Mouse (Mus musculus): Measurements from ENCODE around the gene Farp1. TPM values are rescaled to one million over a fixed set of nuclear protein-coding genes. Genes with fewer than 3 reads are reported as not detected.

The Farp1 gene
- polyA plus RNA-seq, 1 experiment, result 11.6 TPM

DNA sequence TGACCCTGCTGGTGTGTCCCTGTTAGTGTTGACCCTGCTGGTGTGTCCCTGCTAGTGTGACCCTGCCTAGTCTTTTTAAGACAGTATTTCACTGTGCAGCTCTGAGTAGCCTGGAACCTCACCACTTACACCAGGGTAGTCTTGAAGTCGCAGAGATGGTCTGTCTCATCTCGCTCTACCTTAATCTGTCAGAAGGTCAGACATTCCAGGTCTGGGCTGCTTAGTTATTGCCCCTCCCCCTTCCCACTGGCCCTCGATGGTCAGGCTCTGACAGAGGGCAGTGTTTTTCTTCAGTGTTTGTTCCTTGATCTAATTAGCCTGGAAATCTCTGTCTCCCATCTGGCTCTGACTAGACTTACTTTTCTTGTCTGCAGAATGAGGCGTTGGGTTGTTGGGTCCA is 71.9 kb downstream of the Farp1 start:
- H3K4me1 ChIP-seq (ENCODE audit: control insufficient read depth, insufficient read depth, insufficient read length, low read length), result peaks cover 2% of the 10 kb centered on the region; the same call in 1 of the 2 replicates
- no peak overlapping the region for H3K4me3 ChIP-seq (ENCODE audit: insufficient read depth, low read depth, low read length)
- no peak overlapping the region for H3K27ac ChIP-seq (replicated peaks; ENCODE audit: low read depth, low read length)

DNA sequence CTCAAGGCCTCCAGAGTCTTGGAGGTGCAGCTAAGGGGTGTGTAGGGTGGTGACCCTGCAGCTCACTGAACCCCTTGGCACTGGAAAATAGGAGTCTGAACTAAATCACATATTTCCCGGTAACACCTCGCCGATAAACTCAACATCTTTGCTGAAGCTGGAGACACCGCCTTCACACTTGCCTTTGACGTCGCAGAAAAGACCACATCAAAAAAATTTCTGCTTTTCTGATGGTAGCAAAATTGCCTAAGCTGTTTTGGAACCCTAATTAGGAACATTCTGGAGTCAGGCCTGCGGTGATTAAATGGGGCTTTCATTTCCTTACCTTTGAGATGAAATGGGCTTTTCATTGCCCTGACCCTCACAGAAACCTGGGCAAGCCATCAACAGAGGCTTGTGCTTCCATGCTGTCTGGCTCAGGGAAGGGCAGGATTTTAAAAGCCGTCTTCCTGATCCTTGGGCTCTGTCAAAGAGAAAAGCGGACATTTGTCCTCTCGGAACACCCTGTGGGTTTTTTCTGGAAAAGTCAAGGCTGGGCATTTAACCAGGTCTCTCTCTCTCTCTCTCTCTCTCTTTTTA is 72.8 kb downstream of the Farp1 start:
- Histone ChIP-seq H3K27ac (replicated peaks; ENCODE audit: low read depth, low read length) (no peak overlapping the region), H3K4me1 (ENCODE audit: control insufficient read depth, insufficient read depth, insufficient read length, low read length) (peaks cover 2% of the 10 kb centered on the region; the same call in 1 of the 2 replicates), H3K4me3 (ENCODE audit: insufficient read depth, low read depth, low read length) (no peak overlapping the region)

DNA sequence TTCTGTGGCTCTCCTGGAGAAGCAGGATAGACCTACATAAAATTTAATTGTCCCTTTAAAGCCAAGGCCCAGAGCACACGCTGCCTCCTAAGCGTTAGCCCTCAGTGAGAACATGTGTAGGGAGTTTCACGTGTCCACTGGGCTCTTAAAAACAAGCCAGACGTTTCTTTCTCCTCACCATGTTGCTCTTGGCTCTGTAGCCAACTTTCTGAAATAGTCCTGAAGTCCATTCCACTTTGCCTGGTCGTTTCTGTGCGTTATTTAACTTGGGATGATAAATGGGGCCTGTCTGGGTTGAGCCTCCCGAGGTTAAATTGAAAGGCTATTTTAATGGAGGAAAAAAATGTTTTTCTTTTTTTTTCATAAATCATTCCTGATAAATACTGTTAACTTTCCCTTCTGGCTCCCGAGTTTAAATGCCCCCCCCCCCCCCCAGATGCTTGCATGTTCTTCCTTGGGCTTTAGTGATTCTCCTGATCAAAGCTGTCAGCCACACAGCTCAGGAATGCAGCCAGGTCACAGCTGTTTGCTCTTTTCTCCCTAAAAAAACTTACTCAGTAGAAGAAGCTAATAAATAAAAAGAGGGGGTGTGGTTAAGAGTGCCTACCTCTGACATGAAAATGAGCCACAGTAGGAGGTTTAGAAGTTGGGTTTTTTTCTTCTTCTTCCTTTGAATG is 73.6 kb downstream of the Farp1 start:
- H3K27ac ChIP-seq (replicated peaks; ENCODE audit: low read depth, low read length), result no peak overlapping the region
- H3K4me3 ChIP-seq (ENCODE audit: insufficient read depth, low read depth, low read length), result no peak overlapping the region
- peaks cover 2% of the 10 kb centered on the region; the same call in 1 of the 2 replicates for H3K4me1 ChIP-seq (ENCODE audit: control insufficient read depth, insufficient read depth, insufficient read length, low read length)

GRCm38 (mm10) chr14:121109116-121109504 is 74.1 kb downstream of the Farp1 start:
- Histone ChIP-seq H3K4me1 (ENCODE audit: control insufficient read depth, insufficient read depth, insufficient read length, low read length) (peaks cover 2% of the 10 kb centered on the region; the same call in 1 of the 2 replicates), H3K27ac (replicated peaks; ENCODE audit: low read depth, low read length) (no peak overlapping the region), H3K4me3 (ENCODE audit: insufficient read depth, low read depth, low read length) (no peak overlapping the region)

- no peak overlapping the region for H3K4me3 ChIP-seq (ENCODE audit: insufficient read depth, low read depth, low read length)
- peaks cover 2% of the 10 kb centered on the region; the same call in 1 of the 2 replicates for H3K4me1 ChIP-seq (ENCODE audit: control insufficient read depth, insufficient read depth, insufficient read length, low read length)
- no peak overlapping the region for H3K27ac ChIP-seq (replicated peaks; ENCODE audit: low read depth, low read length)
These were observed 75.7 kb downstream of the Farp1 start for GRCm38 (mm10) chr14:121110492-121111267.

DNA sequence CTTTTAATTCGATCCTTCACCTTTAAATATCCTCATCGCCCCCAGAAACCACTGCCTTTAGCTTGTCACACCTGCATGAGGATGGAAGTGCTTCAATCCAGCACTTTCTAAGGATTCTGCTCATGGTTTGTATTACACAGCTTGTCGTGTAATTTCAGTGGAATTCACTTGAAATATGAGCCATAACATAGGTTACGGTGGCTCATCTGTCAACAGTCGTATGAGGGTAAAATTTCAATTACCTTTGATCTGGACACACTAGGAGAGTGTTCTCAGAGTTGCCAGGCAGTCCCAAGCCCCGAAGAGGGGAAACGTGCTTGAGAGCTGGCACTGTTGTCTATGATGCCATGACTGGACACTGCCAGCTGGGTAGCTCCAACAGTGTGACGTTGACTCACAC is 77.1 kb downstream of the Farp1 start:
- Histone ChIP-seq H3K4me1 (ENCODE audit: control insufficient read depth, insufficient read depth, insufficient read length, low read length) (peaks cover 2% of the 10 kb centered on the region; the same call in 1 of the 2 replicates), H3K4me3 (ENCODE audit: insufficient read depth, low read depth, low read length) (no peak overlapping the region), H3K27ac (replicated peaks; ENCODE audit: low read depth, low read length) (no peak overlapping the region)

- Histone ChIP-seq H3K4me1 (ENCODE audit: control insufficient read depth, insufficient read depth, insufficient read length, low read length) (peaks cover 2% of the 10 kb centered on the region; the same call in 1 of the 2 replicates), H3K4me3 (ENCODE audit: insufficient read depth, low read depth, low read length) (no peak overlapping the region), H3K27ac (replicated peaks; ENCODE audit: low read depth, low read length) (no peak overlapping the region)
These were observed 78.8 kb downstream of the Farp1 start for GRCm38 (mm10) chr14:121113785-121114184.

- H3K4me1 ChIP-seq (ENCODE audit: control insufficient read depth, insufficient read depth, insufficient read length, low read length), result no peaks in the 10 kb centered on the region
- no peak overlapping the region for H3K27ac ChIP-seq (replicated peaks; ENCODE audit: low read depth, low read length)
- no peak overlapping the region for H3K4me3 ChIP-seq (ENCODE audit: insufficient read depth, low read depth, low read length)
These were observed 81.7 kb downstream of the Farp1 start for GRCm38 (mm10) chr14:121116696-121117095.

- Histone ChIP-seq H3K4me1 (ENCODE audit: control insufficient read depth, insufficient read depth, insufficient read length, low read length) (no peaks in the 10 kb centered on the region), H3K4me3 (ENCODE audit: insufficient read depth, low read depth, low read length) (no peak overlapping the region), H3K27ac (replicated peaks; ENCODE audit: low read depth, low read length) (no peak overlapping the region)
These were observed 83.9 kb downstream of the Farp1 start for GRCm38 (mm10) chr14:121118860-121119259.

DNA sequence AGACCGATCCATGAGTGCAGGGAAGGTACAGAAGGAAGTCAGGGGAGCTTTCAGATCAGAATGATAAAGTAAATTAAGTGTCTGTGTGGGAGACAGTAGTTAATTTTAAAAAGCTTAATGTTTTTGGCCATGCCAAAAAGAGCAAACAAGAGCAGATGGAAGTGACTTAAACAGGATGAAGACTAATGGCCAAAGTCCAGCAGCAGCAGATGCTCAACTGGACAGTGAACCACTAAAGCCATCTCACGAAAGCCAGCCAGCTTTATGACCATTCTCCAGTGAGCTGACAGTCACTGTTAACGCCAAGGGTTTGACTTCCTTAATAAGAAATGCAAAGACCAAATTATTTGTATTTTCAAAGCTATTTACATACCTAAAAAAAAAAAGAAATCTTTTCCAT is 86.7 kb downstream of the Farp1 start:
- H3K4me3 ChIP-seq (ENCODE audit: insufficient read depth, low read depth, low read length), result no peak overlapping the region

GRCm38 (mm10) chr14:121122852-121123251 is 87.9 kb downstream of the Farp1 start:
- H3K4me1 ChIP-seq (ENCODE audit: control insufficient read depth, insufficient read depth, insufficient read length, low read length), result no peaks in the 10 kb centered on the region; the same call in 1 of the 2 replicates
- H3K4me3 ChIP-seq (ENCODE audit: insufficient read depth, low read depth, low read length), result no peak overlapping the region
- no peak overlapping the region for H3K27ac ChIP-seq (replicated peaks; ENCODE audit: low read depth, low read length)

More for the DNA sequence above, 86.7 kb downstream of the Farp1 start:
- no peak overlapping the region for H3K27ac ChIP-seq (replicated peaks; ENCODE audit: low read depth, low read length)
- H3K4me1 ChIP-seq (ENCODE audit: control insufficient read depth, insufficient read depth, insufficient read length, low read length), result no peaks in the 10 kb centered on the region; the same call in 1 of the 2 replicates

DNA sequence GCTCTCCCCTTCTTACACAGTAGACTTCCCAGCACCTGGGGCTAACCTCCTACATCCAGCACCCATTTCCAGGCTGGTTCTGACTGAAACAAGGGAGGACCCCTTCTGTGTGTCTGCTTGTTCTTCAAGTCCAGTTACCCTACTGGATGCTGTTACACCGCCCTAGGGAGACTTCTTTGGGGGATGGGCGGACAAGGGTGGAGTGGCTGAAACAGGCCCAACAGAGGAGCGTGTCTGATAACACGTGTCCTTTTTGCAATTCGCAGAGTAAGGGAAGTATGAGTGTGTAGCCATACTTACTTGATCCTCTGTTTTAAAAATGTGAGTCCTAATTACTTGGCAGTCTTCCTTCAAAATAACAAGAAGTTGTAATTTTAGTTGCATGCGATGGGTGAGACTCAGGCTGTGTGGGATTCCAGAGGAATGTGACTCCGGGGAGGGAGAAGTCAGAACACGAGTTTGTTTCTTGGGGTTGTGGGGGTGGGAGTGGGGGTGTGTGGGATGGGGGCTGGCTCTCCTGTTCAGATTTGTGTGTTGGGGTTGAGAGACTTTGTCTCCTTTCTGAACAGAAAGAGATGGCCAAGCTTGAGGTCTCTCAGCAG is 89.5 kb downstream of the Farp1 start:
- Histone ChIP-seq H3K4me1 (ENCODE audit: control insufficient read depth, insufficient read depth, insufficient read length, low read length) (no peaks in the 10 kb centered on the region; the same call in 1 of the 2 replicates), H3K4me3 (ENCODE audit: insufficient read depth, low read depth, low read length) (no peak overlapping the region), H3K27ac (replicated peaks; ENCODE audit: low read depth, low read length) (no peak overlapping the region)

GRCm38 (mm10) chr14:121125651-121126050 is 90.7 kb downstream of the Farp1 start:
- Histone ChIP-seq H3K4me3 (ENCODE audit: insufficient read depth, low read depth, low read length) (no peak overlapping the region), H3K27ac (replicated peaks; ENCODE audit: low read depth, low read length) (no peak overlapping the region), H3K4me1 (ENCODE audit: control insufficient read depth, insufficient read depth, insufficient read length, low read length) (no peaks in the 10 kb centered on the region; the same call in 1 of the 2 replicates)

DNA sequence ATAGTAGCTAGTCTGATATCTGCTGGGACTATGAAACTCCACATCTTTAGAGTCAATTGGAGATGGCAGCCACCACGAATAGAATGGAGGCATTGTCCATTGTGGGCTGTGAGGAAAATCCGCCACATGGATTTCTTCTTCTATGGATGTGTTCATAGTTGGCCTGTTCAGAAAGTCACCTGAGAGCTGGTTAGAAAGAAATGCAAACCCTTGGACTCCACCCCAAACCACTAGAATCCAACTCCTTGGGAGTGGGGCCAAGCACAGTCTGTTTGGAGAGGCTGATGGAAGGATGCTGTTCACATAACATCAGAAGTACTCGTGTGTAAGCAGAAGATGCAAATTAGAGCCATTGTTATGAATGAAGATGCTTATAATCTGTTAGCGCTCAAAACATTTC is 91.3 kb downstream of the Farp1 start:
- Histone ChIP-seq H3K27ac (replicated peaks; ENCODE audit: low read depth, low read length) (no peak overlapping the region), H3K4me3 (ENCODE audit: insufficient read depth, low read depth, low read length) (no peak overlapping the region), H3K4me1 (ENCODE audit: control insufficient read depth, insufficient read depth, insufficient read length, low read length) (no peaks in the 10 kb centered on the region; the same call in 1 of the 2 replicates)
